Mouse (Mus musculus): ENCODE results near the gene Foxj2. TPM values are rescaled to one million over a fixed set of nuclear protein-coding genes. Genes with fewer than 3 reads are reported as not detected.

Foxj2 gene
- 10 to 100 TPM; 26.3 to 31.5 (median 29.1) TPM for total RNA-seq (2022)

DNA sequence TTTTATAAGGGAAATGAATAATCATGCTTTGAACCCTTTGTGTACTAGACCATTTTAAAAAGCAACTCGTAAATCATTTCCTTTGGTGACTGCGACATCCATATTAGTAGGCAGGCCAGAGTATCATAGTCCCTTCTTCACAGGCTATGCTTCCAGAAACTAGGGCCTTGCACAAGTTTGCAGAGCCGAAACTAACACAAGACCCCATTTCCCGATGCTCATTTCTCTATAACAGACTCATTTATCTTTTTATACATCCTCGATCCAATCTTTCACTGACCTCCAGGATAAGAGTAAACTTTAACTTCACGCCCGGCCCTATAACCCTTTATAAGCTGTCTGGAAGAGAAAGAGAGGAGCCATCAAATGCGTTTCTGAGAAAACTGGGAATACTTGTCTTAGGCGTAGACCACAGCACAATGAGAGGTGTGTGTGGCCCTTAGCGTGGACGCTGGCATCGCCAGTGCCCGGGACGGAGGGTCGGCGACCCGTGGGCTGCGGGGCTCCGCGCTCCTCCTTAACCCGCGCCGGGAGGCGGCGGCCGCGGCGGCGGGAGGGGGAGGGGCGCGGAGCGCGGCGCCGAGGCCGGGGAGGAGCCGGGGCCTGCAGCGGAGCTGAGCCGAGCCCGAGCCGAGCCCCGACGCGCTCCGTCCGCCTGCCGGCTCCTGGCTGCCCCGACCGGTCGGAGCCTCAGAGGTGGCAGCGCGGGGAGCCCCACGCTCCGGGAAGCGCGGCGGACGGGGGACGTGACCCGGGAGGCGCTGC, at the start of gene Foxj2:
Gene Foxj2 (plus strand): TSS at position 609 of the 765 bp plus-strand sequence.
- peak; percentile 66 for DNase-seq (ENCODE audit: low spot score)

DNA sequence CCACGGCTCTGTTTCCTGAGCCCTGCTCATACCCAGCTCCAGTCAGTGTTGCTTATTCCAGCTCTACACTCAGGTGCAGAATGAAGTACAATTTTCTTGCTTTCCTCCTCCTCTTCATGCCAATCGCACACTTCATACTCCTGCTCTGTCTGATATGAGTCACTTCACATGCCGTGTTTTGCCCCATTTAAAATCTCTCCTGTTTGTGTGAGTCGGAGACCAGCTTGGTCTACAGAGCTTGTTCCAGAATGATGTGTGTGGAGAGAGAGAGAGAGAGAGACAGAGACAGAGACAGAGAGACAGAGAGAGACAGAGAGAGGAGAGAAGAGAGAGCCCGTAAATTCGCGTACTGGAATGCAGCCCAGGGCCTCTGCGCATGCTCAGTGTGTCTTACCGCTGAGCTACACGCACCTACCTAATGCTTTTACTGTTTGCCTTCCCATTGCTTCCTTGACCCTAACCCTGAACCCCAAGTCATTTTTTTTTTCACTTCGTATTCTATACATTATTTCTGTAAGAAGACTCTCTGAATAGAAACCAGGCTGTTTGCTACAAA, 48.9 kb upstream of the Foxj2 start:
- DNase-seq (ENCODE audit: low spot score) = no peak

DNA sequence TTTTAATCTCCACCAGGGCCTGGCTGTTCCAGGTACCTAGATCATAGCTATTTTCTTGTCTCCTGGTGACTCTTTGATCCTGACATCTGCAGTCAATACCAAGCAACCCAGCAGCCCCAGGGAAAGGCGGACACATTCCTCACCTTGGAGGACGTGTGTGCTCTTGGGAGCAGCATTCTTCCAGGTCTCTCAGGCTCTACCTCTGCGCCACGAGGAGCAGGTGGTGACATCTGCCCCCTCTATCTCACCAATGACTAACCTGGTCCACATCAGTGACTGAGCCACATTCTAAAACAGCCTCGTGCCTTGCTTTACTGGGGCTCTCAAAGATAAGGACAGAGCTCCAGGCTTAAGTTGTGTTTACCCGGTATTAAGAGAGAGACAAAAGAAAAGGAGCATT, 47.0 kb upstream of the Foxj2 start:
- no peak for DNase-seq (ENCODE audit: low spot score)

DNA sequence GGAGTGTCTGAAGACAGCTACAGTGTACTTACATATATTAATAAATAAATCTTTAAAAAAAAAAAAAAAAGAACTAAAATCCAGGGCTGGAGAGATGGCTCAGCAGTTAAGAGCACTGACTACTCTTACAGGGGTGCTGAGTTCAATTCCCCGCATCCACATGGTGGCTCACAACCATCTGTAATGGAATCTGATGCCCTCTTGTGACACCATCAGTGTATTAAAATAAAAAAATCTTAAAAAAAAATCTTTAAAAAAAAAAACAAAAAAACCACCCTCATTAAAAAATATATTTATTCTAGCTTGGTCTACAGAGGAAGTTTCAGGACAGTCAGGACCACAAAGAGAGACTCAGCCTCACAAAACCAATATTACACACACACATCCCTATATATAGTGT, 45.4 kb upstream of the Foxj2 start:
- no peak for DNase-seq (ENCODE audit: low spot score)

DNA sequence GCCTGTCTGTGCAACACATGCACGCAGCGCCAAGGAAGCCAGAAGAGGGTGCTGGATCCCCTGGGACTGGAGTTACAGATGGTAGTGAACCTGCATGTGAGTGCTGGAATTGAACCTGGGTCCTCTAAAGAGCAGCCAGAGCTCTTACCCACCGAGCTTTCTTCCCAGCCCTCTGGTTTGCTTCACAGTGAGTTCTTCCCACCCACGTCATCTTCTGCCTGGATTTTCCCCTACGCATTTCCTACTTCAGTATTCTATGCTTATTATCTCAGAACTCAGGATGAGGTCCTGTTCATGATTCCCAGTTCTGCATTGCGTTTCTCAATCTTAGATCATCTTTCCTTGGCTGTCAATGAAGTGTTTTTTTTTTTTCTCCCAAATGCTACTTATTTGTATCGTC, 43.7 kb upstream of the Foxj2 start:
- DNase-seq (ENCODE audit: low spot score) = no peak

DNA sequence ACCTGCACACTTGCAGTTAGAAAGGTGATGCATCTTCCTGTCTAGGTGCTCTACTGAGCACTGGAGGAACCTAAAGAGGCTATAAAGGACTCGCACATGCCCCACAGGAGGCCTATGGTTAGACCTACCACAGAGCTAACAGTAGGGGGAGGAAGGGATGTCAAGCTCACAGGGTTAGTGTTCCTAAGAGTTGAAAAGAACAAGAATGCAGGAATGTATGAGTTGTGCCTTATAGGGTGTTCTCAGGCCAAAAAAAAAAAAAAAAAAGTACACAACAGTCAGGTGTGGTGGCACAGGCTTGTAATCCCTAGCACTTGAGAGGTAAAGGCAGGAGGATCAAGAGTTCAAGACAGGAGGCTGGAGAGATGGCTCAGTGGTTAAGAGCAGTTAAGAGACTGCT, 39.8 kb upstream of the Foxj2 start:
- DNase-seq (ENCODE audit: low spot score) = no peak

DNA sequence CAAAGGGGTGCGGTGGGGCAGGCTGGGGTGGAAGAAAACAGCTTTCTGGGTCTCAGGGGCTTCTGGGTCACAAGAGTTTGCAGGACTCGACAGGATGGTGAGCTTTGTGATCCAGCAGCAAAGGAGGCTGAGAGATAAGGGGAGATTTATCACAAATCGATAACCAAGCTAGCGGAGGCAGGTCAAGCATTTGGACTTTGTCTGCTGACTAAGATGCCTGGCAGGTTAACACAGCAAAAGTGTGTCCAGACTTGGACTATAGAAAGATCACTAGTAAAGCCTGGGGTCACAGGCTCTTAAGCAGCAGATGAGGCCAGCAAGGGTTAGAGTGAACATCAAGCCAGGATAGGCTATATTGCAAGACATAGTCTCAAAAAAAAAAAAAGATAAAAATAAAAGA, 38.5 kb upstream of the Foxj2 start:
- no peak for DNase-seq (ENCODE audit: low spot score)

DNA sequence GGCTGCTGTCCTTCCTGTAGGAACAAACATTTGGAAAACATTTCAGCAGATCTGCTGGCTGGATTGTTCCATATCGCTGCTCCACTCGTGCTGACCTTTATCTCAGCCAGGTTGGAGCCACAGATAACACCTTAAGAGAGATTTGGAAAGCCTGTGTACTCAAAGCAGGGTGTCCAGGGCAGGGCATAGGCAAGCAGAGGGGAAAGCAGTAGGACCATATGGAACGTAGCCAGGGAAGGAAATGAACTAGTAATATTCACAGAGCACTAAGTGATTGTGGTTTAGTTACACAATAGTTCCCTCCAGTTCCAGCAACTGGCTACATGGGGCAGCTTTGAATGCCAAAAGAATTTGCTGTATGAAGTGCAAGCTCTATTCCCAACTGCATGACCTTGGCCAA, 37.5 kb upstream of the Foxj2 start:
- DNase-seq (ENCODE audit: low spot score) = no peak

DNA sequence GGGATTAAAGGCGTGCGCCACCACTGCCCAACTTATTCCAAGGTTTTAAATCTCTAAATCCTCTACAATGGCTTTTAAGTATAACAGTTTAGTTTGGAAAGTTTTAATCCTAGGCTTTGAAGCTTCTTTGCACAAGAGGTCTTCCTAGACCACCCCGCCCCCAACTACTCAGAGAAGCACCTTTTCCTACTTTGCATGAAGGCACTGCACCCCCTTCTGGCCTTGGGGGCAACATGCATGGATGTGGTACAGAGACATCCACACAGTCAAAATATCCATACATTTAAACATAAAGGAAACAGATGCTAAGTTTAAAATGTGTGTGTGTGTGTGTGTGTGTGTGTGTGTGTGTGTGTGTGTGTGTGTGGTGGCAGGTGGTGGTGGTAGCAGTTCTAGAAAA, 34.8 kb upstream of the Foxj2 start:
- no peak for DNase-seq (ENCODE audit: low spot score)

DNA sequence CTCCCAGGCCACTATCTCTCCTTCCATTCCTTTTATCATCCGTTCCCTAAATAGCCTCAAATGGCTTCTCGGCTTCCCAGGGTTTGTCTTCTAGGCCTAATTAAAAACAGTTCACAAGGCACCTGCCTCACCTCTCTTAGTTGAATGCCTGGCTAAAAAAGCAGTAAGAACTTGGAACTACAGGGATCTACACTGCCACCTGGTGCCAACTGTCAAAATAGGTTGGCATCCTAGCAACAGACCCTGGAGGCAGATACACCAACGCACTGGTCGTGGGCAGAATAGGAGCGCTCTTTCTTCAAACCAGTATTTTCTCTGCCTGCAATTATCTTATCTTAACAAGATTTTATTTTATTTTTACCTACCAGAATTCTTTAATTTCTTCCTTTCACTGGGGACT, 33.4 kb upstream of the Foxj2 start:
- DNase-seq (ENCODE audit: low spot score) = no peak

DNA sequence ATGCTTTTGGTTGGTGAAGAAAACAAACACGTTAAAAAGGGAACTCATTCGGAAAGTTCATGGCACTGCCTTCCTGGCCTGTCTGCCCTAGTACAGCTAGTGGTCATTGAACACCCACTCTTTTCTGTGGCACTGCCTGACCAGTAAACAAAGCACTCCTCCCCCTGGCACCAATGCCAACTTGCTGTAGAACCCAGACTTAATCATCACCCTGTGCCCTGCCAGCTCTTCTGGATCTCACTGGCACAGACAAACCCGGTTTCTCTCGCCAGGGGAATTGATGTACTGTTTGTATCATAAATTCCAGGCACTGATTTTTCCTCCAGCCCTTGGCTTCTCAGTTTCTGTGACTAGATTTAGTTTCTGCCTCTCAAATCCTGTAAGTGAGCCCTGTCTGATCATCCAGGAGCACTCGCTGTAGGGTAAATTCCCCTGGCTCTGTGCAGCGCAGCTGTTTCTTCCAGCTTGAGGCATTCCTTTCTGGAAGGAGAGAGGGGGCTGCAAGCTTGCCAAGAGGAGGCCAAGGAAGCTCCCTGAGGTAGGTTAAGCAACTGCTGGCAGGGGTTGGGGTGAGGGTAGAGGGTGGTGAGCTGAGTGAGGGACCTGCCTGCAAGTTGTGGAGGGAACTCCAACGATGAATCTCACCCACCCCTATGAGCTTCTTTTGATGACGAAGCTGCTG, 24.3 kb upstream of the Foxj2 start:
- DNase-seq (ENCODE audit: low spot score) = no peak

DNA sequence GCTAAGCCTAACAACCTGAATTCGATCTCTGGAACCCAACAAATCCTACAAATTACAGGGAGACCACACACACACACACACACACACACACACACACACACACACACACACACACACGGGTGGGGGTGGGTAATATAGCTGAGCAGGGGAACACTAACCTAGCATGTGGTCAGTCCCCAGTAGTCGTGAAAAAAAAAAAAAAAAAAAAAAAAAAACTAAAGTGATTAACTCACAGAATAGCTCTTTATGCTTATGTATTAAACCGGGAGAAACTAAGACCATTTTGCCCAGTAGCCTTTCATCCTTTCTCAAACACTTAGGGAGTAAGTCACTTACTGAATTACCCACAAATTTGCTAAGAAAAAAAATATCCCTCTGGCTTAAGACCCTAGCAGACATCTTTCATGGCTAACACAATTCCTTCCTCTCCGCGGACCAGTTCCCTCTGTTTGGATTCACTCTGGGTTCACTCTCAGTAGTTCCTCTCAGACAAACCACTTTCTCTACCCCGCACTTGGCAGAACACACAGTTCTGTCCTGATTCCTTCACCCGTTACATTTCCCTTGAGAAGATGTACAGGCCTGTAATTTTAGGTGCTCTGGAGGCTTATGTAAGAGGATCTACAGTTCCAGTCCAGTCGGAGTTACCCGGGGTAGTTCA, 18.9 kb upstream of the Foxj2 start:
- no peak for DNase-seq (ENCODE audit: low spot score)

DNA sequence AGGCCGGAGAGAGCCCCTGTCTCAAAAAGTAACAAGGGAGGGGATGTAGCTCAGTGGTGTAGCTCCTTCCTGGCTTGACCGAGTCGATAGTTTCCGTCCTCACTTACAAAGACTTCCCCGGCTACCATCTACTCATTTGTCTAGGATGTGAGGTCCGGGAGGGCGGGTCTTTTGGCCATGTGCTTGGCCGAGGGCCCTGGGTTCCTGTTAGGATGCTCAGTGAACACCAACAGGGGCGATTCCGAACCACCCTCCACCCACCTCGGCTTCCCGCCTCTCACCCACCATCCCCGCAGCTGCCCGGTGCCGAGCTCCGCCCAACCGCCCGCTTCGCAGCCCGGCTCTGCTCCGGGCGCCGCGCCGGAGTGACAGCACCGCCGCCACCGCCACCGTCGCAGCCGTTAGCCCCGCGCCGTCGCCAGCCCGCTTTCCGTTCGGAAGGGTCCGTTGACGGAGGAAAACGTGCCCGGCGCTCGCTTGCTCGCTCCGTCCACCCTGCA, 18.4 kb upstream of the Foxj2 start, which contains the start of gene Slc2a3:
Gene Slc2a3 (minus strand): TSS at position 340 of the 500 bp plus-strand sequence.
- no peak for DNase-seq (ENCODE audit: low spot score)

DNA sequence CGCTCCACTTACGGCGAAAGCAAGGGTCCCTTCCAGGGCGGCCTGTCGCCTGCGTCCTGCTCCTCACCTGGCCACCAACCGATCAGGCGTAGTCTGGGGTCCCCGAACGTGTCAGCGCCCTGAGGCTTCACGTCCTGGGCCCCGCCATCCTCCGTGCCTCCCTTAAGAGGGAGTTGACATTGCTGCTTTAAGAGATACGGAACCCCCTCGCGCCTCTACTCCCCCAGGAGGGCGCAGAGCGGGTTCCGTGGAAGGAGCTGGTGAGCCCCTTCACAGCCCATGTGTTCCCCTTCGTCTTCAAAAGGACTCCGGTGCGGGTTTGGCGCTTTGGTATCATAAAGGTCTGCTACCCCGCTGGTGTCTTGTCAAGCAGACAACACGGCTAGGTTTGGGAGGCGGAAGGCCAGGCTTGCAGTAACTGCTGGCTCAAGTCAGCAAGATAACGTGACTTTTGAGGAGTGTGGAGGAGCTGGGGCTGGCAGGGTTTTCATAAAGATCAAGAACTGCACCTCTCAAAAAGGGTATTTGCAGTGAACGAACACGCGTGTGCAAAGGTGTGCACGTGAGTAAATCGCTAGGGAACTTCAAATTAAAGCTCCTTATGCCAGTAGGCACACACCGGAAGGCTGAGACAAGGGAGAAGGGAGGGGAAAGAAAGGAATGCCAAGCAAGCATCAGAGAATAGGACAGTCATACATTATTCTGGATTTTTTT, 17.8 kb upstream of the Foxj2 start:
- DNase-seq (ENCODE audit: low spot score) = no peak

DNA sequence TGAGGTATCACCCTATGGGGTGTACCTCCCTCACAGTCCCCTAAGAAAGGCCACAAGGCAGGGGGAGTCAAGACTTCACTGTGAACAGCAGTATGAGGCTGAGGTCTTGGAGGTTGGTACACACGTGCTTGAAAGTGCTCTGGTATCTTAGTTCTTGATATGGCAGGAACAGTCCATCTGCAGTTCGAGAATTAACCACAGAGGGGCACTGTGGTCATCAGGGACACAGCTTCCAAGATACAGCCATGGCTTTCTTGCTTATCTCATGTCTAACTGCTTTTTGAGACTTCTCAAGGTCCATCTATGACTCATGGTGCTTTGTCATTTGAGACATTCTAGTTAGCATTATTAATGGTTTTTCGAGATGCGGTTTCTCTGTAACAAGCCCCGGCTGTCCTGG, 15.3 kb upstream of the Foxj2 start:
- peak; percentile 82 for DNase-seq (ENCODE audit: low spot score)

DNA sequence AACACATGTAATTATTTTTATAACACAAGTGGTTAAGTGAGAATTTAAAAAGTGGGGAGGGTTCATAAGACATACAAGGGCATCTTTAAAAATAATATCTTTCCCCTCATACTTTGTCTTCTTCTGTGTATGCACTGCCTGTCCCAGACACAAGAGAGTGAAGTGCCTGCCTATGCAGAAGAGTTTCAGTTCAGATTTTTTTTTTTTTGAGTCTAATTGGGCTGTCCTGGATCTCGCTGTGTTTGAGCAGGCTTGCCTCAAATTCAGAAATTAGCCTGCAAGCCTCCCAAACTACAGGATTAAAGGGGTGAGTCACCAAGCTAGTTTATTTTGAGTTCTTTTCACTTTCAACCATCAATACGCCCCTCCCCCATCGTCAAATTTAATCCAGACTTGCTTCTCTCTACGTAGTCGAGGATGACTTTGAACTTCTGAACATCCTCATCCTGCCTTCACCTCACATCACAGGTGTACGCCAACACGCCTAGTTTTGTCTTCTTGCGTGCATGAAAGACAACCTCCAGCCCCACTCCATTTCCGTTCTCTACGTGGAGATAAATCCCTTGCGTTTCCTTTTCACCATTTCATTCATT, 9.6 kb upstream of the Foxj2 start:
- no peak for DNase-seq (ENCODE audit: low spot score)

DNA sequence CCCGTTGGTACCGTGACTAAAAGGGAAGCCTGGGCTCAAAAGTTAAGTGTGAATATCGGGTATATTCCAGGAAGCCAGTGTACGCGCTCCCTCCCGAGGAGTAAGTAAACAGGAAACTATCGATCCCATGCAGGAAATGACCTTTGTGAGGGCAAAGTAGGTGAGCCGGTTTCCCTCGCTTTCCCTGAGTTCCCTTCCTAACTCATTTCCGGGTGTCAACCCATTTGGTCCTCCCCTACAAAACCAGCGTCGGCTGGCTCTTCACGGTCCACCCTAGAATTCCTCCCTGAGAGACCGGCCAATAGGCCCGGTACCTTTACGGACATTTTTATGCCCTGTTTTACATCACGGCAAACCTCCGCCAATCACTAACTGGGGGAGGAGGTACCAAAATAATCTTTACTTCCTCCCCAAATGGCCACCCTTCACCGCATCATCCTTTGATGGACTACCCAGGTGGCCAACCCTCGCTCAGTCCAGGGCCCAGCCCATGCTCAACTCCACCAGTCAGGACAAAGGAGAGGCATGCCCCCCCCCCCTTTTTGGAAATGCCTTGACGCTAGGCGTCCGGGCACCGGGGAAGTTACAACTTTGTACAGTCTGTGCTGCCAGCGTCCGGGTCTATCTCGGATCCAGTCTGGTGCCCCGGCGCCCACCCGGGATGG, 9.0 kb upstream of the Foxj2 start:
- DNase-seq (ENCODE audit: low spot score) = peak; percentile 99

DNA sequence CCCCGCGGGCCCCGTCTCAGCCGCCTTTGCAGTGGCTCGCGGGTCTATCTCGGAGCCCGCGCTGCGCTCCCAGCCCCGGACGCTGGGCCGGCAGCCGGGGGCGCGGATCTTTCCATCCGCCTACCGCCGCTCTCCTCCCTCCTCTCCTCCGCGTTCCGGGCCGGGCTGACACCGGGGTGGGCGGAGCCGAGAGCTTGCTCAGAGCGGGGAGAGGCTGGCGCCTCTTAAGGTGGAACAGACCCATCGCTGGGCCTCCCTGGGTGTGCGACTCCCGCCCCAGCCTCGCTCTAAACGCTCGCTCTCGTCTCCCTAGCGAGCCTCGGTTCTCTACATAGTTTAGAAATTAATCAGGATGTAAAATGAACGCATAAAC, 8.4 kb upstream of the Foxj2 start:
- peak; percentile 94 for DNase-seq (ENCODE audit: low spot score)

DNA sequence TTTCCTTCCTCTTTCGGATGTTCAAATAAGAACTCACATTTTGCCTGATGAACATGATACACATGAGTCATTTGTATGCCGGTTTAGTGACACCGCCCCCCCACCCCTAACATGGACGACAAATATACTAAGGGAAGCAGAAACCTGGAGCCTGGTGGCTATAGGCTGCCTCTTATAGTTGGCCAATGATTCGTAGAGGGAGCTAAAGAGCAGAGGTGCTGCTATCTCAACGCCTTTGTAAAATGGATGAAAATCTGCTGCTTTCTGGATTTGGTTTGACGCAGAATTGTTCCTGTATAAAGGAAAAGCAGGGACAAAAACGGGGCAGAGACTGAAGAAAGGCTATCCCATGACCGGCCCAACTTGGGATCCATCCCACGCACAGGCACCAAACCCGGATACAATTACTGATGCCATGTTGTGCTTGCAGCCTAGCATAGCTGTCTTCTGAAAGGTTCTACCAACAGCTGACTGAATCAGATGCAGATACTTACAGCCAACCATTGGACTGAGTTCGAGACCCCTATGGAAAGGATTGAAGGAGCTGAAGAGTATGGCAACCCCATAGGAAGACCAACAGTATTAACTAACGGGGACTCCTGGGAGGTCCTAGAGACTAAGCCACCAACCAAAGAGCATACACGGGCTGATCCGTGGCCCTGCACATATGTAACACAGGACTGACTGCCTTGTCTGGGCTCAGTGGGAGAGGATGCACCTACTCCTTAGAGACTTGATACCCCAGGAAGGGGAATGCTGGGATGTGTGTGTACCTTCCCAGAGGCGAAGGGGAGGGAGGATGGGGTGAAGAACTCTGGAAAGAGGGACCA, 7.7 kb upstream of the Foxj2 start:
- no peak for DNase-seq (ENCODE audit: low spot score)

DNA sequence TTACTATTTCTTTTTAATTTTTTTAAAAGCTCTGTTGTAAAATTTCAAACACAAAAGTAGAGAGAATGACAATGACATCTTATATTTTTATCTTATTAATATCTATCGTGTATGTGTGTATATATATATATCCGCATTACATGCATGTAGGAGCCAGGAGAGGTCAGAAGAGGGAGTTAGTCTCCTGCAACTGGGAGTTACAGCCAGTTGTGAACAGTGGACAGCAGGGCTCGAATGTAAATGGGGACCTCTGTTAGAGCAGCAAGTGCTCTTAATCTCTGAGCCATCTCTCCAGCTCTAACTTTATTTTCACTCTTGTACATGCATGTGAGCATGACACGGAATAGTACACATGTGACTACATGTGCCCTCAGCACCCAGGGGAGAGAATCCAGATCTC, 7.0 kb upstream of the Foxj2 start:
- no peak for DNase-seq (ENCODE audit: low spot score)
